Mouse (Mus musculus): ENCODE data around the gene Dlg1. TPM values are rescaled to one million over a fixed set of nuclear protein-coding genes. Genes with fewer than 3 reads are reported as not detected.

The Dlg1 gene
- total and polyA plus RNA-seq, 2 experiments from 2014 or later, result 7.5 to 17.9 TPM

GRCm38 (mm10) chr16:31672202-31672601 is 9.0 kb downstream of the Dlg1 start:
- no peak overlapping the region for H3K27ac ChIP-seq (ENCODE audit: low read depth)
- no peaks in the 10 kb centered on the region for H3K4me1 ChIP-seq (ENCODE audit: control insufficient read depth, insufficient read depth)
- H3K4me2 ChIP-seq (ENCODE audit: low read depth, low read length), result no peak overlapping the region
- H3K9me3 ChIP-seq (replicated peaks; ENCODE audit: control insufficient read depth, low read length), result no peaks in the 10 kb centered on the region
- no peak overlapping the region for H3K4me3 ChIP-seq (ENCODE audit: low read depth, low read length)
- TF ChIP-seq EP300 (IDR thresholded peaks at IDR 0.05; ENCODE audit: low read depth), result no peak
- no peak for TF ChIP-seq CTCF (IDR thresholded peaks at IDR 0.05; ENCODE audit: low read depth)
- DNase-seq (ENCODE audit: low spot score) (no peak), ATAC-seq (ENCODE audit: insufficient read depth, low read depth) (no peak)
- no peaks in the 10 kb centered on the region for H3K27me3 ChIP-seq (ENCODE audit: control insufficient read depth, insufficient read depth, low read length)
- H3K36me3 ChIP-seq (replicated peaks; ENCODE audit: control insufficient read depth, insufficient read depth, low read length), result peaks cover 10% of the 10 kb centered on the region; the same call in 1 of the 2 replicates
- 77% methylated on average over 1 of the region's 1 CpGs for WGBS
- H3K9ac ChIP-seq (replicated peaks; ENCODE audit: low read depth, low read length), result no peak overlapping the region

GRCm38 (mm10) chr16:31677463-31677862 is 14.2 kb downstream of the Dlg1 start:
- Histone ChIP-seq H3K27ac (ENCODE audit: low read depth) (no peak overlapping the region), H3K4me1 (ENCODE audit: control insufficient read depth, insufficient read depth) (no peaks in the 10 kb centered on the region), H3K36me3 (replicated peaks; ENCODE audit: control insufficient read depth, insufficient read depth, low read length) (no peaks in the 10 kb centered on the region), H3K4me2 (ENCODE audit: low read depth, low read length) (no peak overlapping the region), H3K9me3 (replicated peaks; ENCODE audit: control insufficient read depth, low read length) (no peaks in the 10 kb centered on the region), H3K27me3 (ENCODE audit: control insufficient read depth, insufficient read depth, low read length) (no peaks in the 10 kb centered on the region), H3K9ac (replicated peaks; ENCODE audit: low read depth, low read length) (no peak overlapping the region), H3K4me3 (ENCODE audit: low read depth, low read length) (no peak overlapping the region)
- DNase-seq (ENCODE audit: low spot score) (no peak), ATAC-seq (ENCODE audit: insufficient read depth, low read depth) (no peak)
- 67% methylated on average over 4 of the region's 4 CpGs for WGBS
- no peak for TF ChIP-seq CTCF (IDR thresholded peaks at IDR 0.05; ENCODE audit: low read depth)
- no peak for TF ChIP-seq EP300 (IDR thresholded peaks at IDR 0.05; ENCODE audit: low read depth)

DNA sequence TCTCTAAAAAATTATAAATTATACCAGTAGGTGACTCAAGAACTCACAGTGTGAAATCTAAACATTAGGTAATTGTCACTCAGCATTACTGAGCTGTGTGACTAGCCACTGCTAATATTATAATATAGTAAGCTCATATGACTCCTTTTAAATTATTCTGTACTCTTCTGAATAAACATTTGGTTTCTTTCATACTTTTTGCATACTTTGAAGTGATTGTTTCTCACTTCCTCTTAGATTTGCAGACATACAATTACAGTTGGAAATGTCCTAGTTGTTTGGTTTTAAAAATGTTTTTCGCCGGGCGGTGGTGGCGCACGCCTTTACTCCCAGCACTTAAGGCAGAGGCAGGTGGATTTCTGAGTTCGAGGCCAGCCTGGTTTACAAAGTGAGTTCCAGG is 19.0 kb downstream of the Dlg1 start:
- no peak for TF ChIP-seq EP300 (IDR thresholded peaks at IDR 0.05; ENCODE audit: low read depth)
- no peak for TF ChIP-seq CTCF (IDR thresholded peaks at IDR 0.05; ENCODE audit: low read depth)
- no peak for ATAC-seq (ENCODE audit: insufficient read depth, low read depth)
- H3K4me3 ChIP-seq (ENCODE audit: low read depth, low read length), result no peak overlapping the region
- no peak overlapping the region for H3K9ac ChIP-seq (replicated peaks; ENCODE audit: low read depth, low read length)
- no peak overlapping the region for H3K4me2 ChIP-seq (ENCODE audit: low read depth, low read length)
- DNase-seq (ENCODE audit: low spot score), result no peak
- 0 out of 2 replicates have a peak, but pooled peaks cover 5% of the 10 kb centered on the region for H3K36me3 ChIP-seq (replicated peaks; ENCODE audit: control insufficient read depth, insufficient read depth, low read length)
- H3K27me3 ChIP-seq (ENCODE audit: control insufficient read depth, insufficient read depth, low read length), result no peaks in the 10 kb centered on the region
- no peaks in the 10 kb centered on the region for H3K4me1 ChIP-seq (ENCODE audit: control insufficient read depth, insufficient read depth)
- WGBS, result 97% methylated on average over 6 of the region's 6 CpGs
- H3K9me3 ChIP-seq (replicated peaks; ENCODE audit: control insufficient read depth, low read length), result no peaks in the 10 kb centered on the region
- no peak overlapping the region for H3K27ac ChIP-seq (ENCODE audit: low read depth)

- no peaks in the 10 kb centered on the region for H3K9me3 ChIP-seq (replicated peaks; ENCODE audit: control insufficient read depth, low read length)
Observed at GRCm38 (mm10) chr16:31683670-31684430, 20.6 kb downstream of the Dlg1 start.

GRCm38 (mm10) chr16:31684771-31685170 is 21.5 kb downstream of the Dlg1 start:
- Histone ChIP-seq H3K4me2 (ENCODE audit: low read depth, low read length) (no peak overlapping the region), H3K4me1 (ENCODE audit: control insufficient read depth, insufficient read depth) (no peaks in the 10 kb centered on the region), H3K27ac (ENCODE audit: low read depth) (no peak overlapping the region), H3K27me3 (ENCODE audit: control insufficient read depth, insufficient read depth, low read length) (no peaks in the 10 kb centered on the region), H3K9ac (replicated peaks; ENCODE audit: low read depth, low read length) (no peak overlapping the region), H3K9me3 (replicated peaks; ENCODE audit: control insufficient read depth, low read length) (no peaks in the 10 kb centered on the region), H3K4me3 (ENCODE audit: low read depth, low read length) (no peak overlapping the region), H3K36me3 (replicated peaks; ENCODE audit: control insufficient read depth, insufficient read depth, low read length) (0 out of 2 replicates have a peak, but pooled peaks cover 5% of the 10 kb centered on the region)
- no peak for DNase-seq (ENCODE audit: low spot score)
- 89% methylated on average over 4 of the region's 4 CpGs for WGBS
- ATAC-seq (ENCODE audit: insufficient read depth, low read depth), result no peak
- TF ChIP-seq EP300 (IDR thresholded peaks at IDR 0.05; ENCODE audit: low read depth) (no peak), CTCF (IDR thresholded peaks at IDR 0.05; ENCODE audit: low read depth) (no peak)

More at GRCm38 (mm10) chr16:31683670-31684430, 20.6 kb downstream of the Dlg1 start:
- no peak overlapping the region for H3K4me2 ChIP-seq (ENCODE audit: low read depth, low read length)
- 57% methylated on average over 9 of the region's 9 CpGs for WGBS
- DNase-seq (ENCODE audit: low spot score) (peak; percentile 58), ATAC-seq (ENCODE audit: insufficient read depth, low read depth) (no peak; the same call in 1 of the 2 replicates)
- H3K9ac ChIP-seq (replicated peaks; ENCODE audit: low read depth, low read length), result no peak overlapping the region
- H3K27ac ChIP-seq (ENCODE audit: low read depth), result no peak overlapping the region
- no peaks in the 10 kb centered on the region for H3K4me1 ChIP-seq (ENCODE audit: control insufficient read depth, insufficient read depth)
- TF ChIP-seq CTCF (IDR thresholded peaks at IDR 0.05; ENCODE audit: low read depth) (no peak), EP300 (IDR thresholded peaks at IDR 0.05; ENCODE audit: low read depth) (no peak)
- H3K4me3 ChIP-seq (ENCODE audit: low read depth, low read length), result no peak overlapping the region
- no peaks in the 10 kb centered on the region for H3K27me3 ChIP-seq (ENCODE audit: control insufficient read depth, insufficient read depth, low read length)
- 0 out of 2 replicates have a peak, but pooled peaks cover 5% of the 10 kb centered on the region for H3K36me3 ChIP-seq (replicated peaks; ENCODE audit: control insufficient read depth, insufficient read depth, low read length)

All from heart, postnatal 0 days (tissue).